Mouse (Mus musculus): ENCODE measurements around the gene Fam50b. TPM values are rescaled to one million over a fixed set of nuclear protein-coding genes. Genes with fewer than 3 reads are reported as not detected.

The Fam50b gene
- polyA plus RNA-seq, 1 experiment from 2014 or later, result 0.16 TPM

DNA sequence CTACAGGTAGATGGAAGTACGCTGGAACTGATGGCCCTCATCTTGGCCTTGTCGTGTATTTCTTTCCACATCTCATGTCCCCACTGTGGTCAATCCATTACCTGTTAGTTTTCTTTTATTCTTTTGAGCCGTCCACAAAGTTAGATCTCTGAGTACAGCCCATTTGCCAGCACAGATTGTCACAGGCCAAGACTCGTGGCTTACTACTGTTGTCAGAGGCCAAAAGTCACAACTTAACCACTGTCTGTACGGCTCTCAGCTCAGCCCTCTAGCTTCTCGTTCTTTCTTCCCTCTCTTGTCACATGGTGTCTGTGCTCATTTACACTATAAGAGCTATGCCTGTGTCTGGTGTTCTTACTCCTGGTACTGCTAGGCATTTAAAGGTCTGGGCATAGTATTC, 3.1 kb upstream of the Fam50b start:
- H3K9ac ChIP-seq (ENCODE audit: low read depth, low read length), result no peak overlapping the region
- H3K4me1 ChIP-seq (replicated peaks; ENCODE audit: control insufficient read depth, insufficient read depth, low read length), result no peaks in the 10 kb centered on the region
- ATAC-seq, result no peak
- no peaks in the 10 kb centered on the region for H3K27me3 ChIP-seq (replicated peaks; ENCODE audit: control insufficient read depth, insufficient read depth, low read length)
- H3K9me3 ChIP-seq (ENCODE audit: control insufficient read depth), result no peaks in the 10 kb centered on the region
- no peak for TF ChIP-seq CTCF (IDR thresholded peaks at IDR 0.05; ENCODE audit: low read depth)
- H3K4me3 ChIP-seq (ENCODE audit: low read depth, low read length), result no peak overlapping the region
- no peaks in the 10 kb centered on the region for H3K36me3 ChIP-seq (ENCODE audit: control insufficient read depth, insufficient read depth)
- 86% methylated on average over 6 of the region's 6 CpGs for WGBS
- no peak overlapping the region for H3K4me2 ChIP-seq (replicated peaks; ENCODE audit: low read depth)
- H3K27ac ChIP-seq (ENCODE audit: low read depth, low read length), result no peak overlapping the region

DNA sequence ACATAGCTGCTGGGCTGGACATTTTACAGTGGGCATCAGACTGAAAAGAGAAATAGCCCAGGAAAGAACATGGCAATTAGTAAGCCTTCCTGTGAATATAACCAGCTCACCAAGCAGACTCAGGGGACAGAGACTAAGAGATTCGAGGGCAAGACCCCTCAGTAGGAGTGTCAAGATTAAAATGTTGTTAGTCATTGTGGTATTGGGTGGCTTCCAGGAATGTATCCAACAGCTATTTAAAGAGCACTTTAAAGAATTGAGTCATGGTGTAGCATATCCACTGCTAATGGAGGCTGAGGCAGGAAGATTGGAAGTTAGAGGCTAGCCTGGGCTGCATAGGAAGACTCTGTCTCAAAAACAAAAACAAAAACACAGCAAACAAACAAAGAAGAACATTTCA, 870 bp upstream of the Fam50b start:
- no peaks in the 10 kb centered on the region for H3K9me3 ChIP-seq (ENCODE audit: control insufficient read depth)
- no peak overlapping the region for H3K4me2 ChIP-seq (replicated peaks; ENCODE audit: low read depth)
- WGBS, result 57% methylated on average over 1 of the region's 1 CpGs
- no peak overlapping the region for H3K27ac ChIP-seq (ENCODE audit: low read depth, low read length)
- ATAC-seq, result no peak
- no peak overlapping the region for H3K4me3 ChIP-seq (ENCODE audit: low read depth, low read length)
- TF ChIP-seq CTCF (IDR thresholded peaks at IDR 0.05; ENCODE audit: low read depth), result no peak
- H3K27me3 ChIP-seq (replicated peaks; ENCODE audit: control insufficient read depth, insufficient read depth, low read length), result no peaks in the 10 kb centered on the region
- H3K9ac ChIP-seq (ENCODE audit: low read depth, low read length), result no peak overlapping the region
- H3K4me1 ChIP-seq (replicated peaks; ENCODE audit: control insufficient read depth, insufficient read depth, low read length), result peaks cover 5% of the 10 kb centered on the region; the same call in 1 of the 2 replicates
- no peaks in the 10 kb centered on the region for H3K36me3 ChIP-seq (ENCODE audit: control insufficient read depth, insufficient read depth)

DNA sequence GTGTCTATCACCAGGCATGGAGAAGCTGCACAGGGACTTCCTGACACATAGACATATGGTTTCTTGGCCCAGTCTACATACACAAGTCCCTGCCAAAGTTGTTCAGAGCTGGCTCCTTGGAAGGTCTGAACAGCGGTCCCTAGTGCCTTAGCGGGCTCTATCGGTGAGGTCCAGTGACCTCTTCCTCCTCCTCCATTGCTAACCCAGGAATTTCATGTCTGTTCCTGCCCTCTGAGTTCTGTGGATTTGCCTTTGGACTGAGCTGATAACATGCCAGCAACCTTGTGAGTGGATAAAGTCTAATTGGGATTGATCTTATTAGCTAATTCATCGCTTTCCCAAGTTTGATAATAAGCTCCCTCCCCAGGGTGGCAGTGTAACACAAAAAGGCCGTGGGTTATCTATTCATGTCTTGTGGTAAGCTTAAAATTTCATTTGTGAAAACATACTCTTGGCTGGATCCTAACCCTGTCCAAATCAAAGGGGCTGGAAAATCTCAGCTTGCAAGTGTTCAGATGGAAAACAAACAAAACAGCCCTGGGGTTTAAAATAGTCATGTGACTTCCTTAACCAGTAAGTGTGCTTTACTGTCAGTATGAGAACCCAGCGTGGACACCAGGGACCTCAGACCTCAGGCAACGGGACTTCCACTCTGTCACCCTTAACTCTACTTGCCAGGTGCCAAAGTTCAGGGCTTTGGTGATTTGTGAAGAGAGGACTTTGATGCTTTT, 3.5 kb downstream of the Fam50b start:
- H3K4me1 ChIP-seq (replicated peaks; ENCODE audit: control insufficient read depth, insufficient read depth, low read length), result peaks cover 10% of the 10 kb centered on the region
- H3K4me3 ChIP-seq (ENCODE audit: low read depth, low read length), result no peak overlapping the region
- peak overlapping the region; percentile 74; the same call in 1 of the 2 replicates for H3K27ac ChIP-seq (ENCODE audit: low read depth, low read length)
- no peaks in the 10 kb centered on the region for H3K36me3 ChIP-seq (ENCODE audit: control insufficient read depth, insufficient read depth)
- H3K9me3 ChIP-seq (ENCODE audit: control insufficient read depth), result no peaks in the 10 kb centered on the region
- H3K9ac ChIP-seq (ENCODE audit: low read depth, low read length), result no peak overlapping the region
- TF ChIP-seq CTCF (IDR thresholded peaks at IDR 0.05; ENCODE audit: low read depth), result no peak
- ATAC-seq, result peak; percentile 89
- H3K27me3 ChIP-seq (replicated peaks; ENCODE audit: control insufficient read depth, insufficient read depth, low read length), result no peaks in the 10 kb centered on the region
- WGBS, result 48% methylated on average over 7 of the region's 7 CpGs
- H3K4me2 ChIP-seq (replicated peaks; ENCODE audit: low read depth), result no peak overlapping the region

DNA sequence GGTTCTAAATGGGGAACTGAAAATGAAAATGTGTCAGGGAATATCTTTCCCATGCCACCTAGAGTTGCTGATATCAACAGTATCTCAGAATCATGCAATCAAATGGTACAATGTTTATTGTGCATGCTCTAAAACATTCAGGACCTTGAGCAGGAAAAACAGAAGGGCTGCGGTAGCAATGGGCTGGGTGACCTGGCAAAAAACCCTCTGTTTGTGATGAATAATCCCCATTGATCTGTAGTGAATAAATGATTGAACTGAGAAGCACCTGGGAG, 4.0 kb downstream of the Fam50b start:
- Histone ChIP-seq H3K27ac (ENCODE audit: low read depth, low read length) (peak overlapping the region; percentile 74), H3K9ac (ENCODE audit: low read depth, low read length) (no peak overlapping the region), H3K4me2 (replicated peaks; ENCODE audit: low read depth) (no peak overlapping the region), H3K36me3 (ENCODE audit: control insufficient read depth, insufficient read depth) (no peaks in the 10 kb centered on the region), H3K27me3 (replicated peaks; ENCODE audit: control insufficient read depth, insufficient read depth, low read length) (no peaks in the 10 kb centered on the region), H3K4me1 (replicated peaks; ENCODE audit: control insufficient read depth, insufficient read depth, low read length) (peaks cover 10% of the 10 kb centered on the region), H3K9me3 (ENCODE audit: control insufficient read depth) (no peaks in the 10 kb centered on the region), H3K4me3 (ENCODE audit: low read depth, low read length) (no peak overlapping the region)
- TF ChIP-seq CTCF (IDR thresholded peaks at IDR 0.05; ENCODE audit: low read depth), result no peak
- peak; percentile 76 for ATAC-seq
- 64% methylated on average over 1 of the region's 1 CpGs for WGBS

DNA sequence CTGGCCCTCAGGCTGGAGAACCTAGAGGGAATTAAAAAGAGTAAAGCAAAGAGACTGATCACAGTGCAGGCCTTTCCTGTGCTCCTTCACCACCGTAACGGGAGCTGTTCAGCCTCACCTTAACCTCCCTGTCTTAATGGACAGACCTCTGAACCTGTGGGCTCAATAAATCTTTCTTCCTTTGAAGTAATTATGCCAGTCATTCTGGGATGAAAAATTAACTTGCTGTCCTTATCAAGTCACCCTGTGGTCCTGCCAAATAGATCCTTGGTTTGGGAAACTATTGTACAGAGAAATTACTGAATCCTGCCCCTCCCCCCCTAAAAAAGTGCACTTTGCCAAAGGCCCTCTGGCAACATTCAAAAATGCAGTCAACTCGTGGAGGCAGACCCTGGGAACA, 4.4 kb downstream of the Fam50b start:
- WGBS, result 40% methylated on average over 3 of the region's 3 CpGs
- ATAC-seq, result peak; percentile 48; the same call in 1 of the 2 replicates
- no peaks in the 10 kb centered on the region for H3K36me3 ChIP-seq (ENCODE audit: control insufficient read depth, insufficient read depth)
- no peak overlapping the region for H3K4me2 ChIP-seq (replicated peaks; ENCODE audit: low read depth)
- H3K9me3 ChIP-seq (ENCODE audit: control insufficient read depth), result no peaks in the 10 kb centered on the region
- TF ChIP-seq CTCF (IDR thresholded peaks at IDR 0.05; ENCODE audit: low read depth), result no peak
- H3K4me3 ChIP-seq (ENCODE audit: low read depth, low read length), result no peak overlapping the region
- peaks cover 10% of the 10 kb centered on the region for H3K4me1 ChIP-seq (replicated peaks; ENCODE audit: control insufficient read depth, insufficient read depth, low read length)
- H3K27me3 ChIP-seq (replicated peaks; ENCODE audit: control insufficient read depth, insufficient read depth, low read length), result no peaks in the 10 kb centered on the region
- no peak overlapping the region for H3K9ac ChIP-seq (ENCODE audit: low read depth, low read length)
- peak overlapping the region; percentile 74 for H3K27ac ChIP-seq (ENCODE audit: low read depth, low read length)

DNA sequence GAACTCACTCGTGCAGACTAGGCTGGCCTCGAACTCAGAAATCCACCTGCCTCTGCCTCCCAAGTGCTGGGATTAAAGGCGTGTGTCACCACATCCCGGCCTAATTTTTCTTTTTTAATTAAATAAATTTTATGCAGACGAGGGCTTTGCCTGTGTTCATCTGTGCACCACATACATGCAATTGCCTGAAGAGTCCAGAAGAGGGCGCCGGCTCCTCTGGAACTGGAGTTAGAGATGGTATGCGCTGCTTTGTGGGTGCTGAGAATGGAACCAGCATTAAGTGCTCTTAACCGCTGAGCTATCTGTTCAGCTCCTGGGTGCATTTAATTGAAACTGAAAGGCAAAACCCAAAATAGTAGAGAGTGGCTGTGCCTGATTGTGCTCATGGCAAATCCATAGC, 6.6 kb downstream of the Fam50b start:
- Histone ChIP-seq H3K4me1 (replicated peaks; ENCODE audit: control insufficient read depth, insufficient read depth, low read length) (peaks cover 10% of the 10 kb centered on the region), H3K27me3 (replicated peaks; ENCODE audit: control insufficient read depth, insufficient read depth, low read length) (no peaks in the 10 kb centered on the region), H3K27ac (ENCODE audit: low read depth, low read length) (0 out of 2 replicates have a peak overlapping the region, but pooled peaks have one; percentile 42), H3K9ac (ENCODE audit: low read depth, low read length) (no peak overlapping the region), H3K36me3 (ENCODE audit: control insufficient read depth, insufficient read depth) (no peaks in the 10 kb centered on the region), H3K4me2 (replicated peaks; ENCODE audit: low read depth) (no peak overlapping the region), H3K9me3 (ENCODE audit: control insufficient read depth) (no peaks in the 10 kb centered on the region), H3K4me3 (ENCODE audit: low read depth, low read length) (no peak overlapping the region)
- peak; percentile 51 for TF ChIP-seq CTCF (IDR thresholded peaks at IDR 0.05; ENCODE audit: low read depth)
- ATAC-seq, result no peak
- 86% methylated on average over 9 of the region's 9 CpGs for WGBS
